Mouse (Mus musculus) liver, adult 2 months (tissue): ENCODE results near the gene Gpr158. TPM values are rescaled to one million over a fixed set of nuclear protein-coding genes. Genes with fewer than 3 reads are reported as not detected.

Experiments
- DNase-seq: peaks from one replicate; pipeline ENCODE4 v3.0.0-alpha.2; 2011; ENCODE audit warnings: low read depth, low spot score; ENCODE audit errors: extremely low read depth
- H3K27ac ChIP-seq: fragments of 200-500 bp; replicated peaks from 2 replicates; pipeline ENCODE4 v1.5.1; 2012; ENCODE audit warnings: low read depth, mild to moderate bottlenecking, control low read depth, inconsistent platforms, low read length; ENCODE audit not compliant: insufficient read depth
- H3K27me3 ChIP-seq: fragments of 200-500 bp; 2 replicates; pipeline ENCODE4 v1.6.1; 2012; ENCODE audit warnings: mild to moderate bottlenecking, moderate library complexity, low read length, inconsistent platforms; ENCODE audit not compliant: control insufficient read depth, insufficient read depth
- H3K36me3 ChIP-seq: fragments of 200-500 bp; 2 replicates; pipeline ENCODE4 v1.6.1; 2012; ENCODE audit warnings: low read length, inconsistent platforms; ENCODE audit not compliant: control insufficient read depth, insufficient read depth
- H3K4me1 ChIP-seq: fragments of 200-500 bp; 2 replicates; pipeline ENCODE4 v1.6.1; 2011; ENCODE audit warnings: low read length; ENCODE audit not compliant: control insufficient read depth, insufficient read depth
- H3K4me3 ChIP-seq: fragments of 200-500 bp; 2 replicates; pipeline ENCODE4 v1.5.1; 2011; ENCODE audit warnings: low read depth, mild to moderate bottlenecking, control low read depth, low read length, moderate library complexity; ENCODE audit not compliant: insufficient read depth
- H3K79me2 ChIP-seq: fragments of 200-500 bp; 2 replicates; pipeline ENCODE4 v1.6.1; 2012; ENCODE audit warnings: inconsistent platforms, mild to moderate bottlenecking, low read length, moderate library complexity; ENCODE audit not compliant: control insufficient read depth, insufficient read depth
- H3K9ac ChIP-seq: fragments of 200-500 bp; 2 replicates; pipeline ENCODE4 v1.6.1; 2012; ENCODE audit warnings: low read depth, mild to moderate bottlenecking, control low read depth, inconsistent platforms, low read length
- CTCF ChIP-seq: fragments of 200-500 bp; IDR thresholded peaks from 2 replicates; pipeline ENCODE4 v1.5.1; 2011; ENCODE audit warnings: low read depth, low read length, control low read depth
- POLR2A ChIP-seq: fragments of 200-500 bp; IDR thresholded peaks from 2 replicates; pipeline ENCODE4 v1.6.1; 2011; ENCODE audit warnings: low read length, control low read depth; ENCODE audit not compliant: insufficient read depth; ENCODE audit errors: extremely low read depth
- WGBS: fragments of 180-500 bp; shearing (Covaris S2); methylation state at CpG from one replicate; pipeline ENCODE4 v1.1.7; 2018; 5-methylcytosine and 5-hydroxymethylcytosine counted together
- polyA plus RNA-seq: library from polyadenylated mRNA; depleted of rRNA; stranded (reverse); fragments of >200 nt; gene quantifications from 2 replicates; pipeline ENCODE4 v1.2.3, GENCODE M21; 2012
- total RNA-seq: library from RNA; depleted of rRNA; stranded (reverse); fragments of >200 nt; gene quantifications from 2 replicates; pipeline ENCODE4 v1.2.3, GENCODE M21; 2014

The Gpr158 gene
- total and polyA plus RNA-seq, 2 experiments, result not detected

DNA sequence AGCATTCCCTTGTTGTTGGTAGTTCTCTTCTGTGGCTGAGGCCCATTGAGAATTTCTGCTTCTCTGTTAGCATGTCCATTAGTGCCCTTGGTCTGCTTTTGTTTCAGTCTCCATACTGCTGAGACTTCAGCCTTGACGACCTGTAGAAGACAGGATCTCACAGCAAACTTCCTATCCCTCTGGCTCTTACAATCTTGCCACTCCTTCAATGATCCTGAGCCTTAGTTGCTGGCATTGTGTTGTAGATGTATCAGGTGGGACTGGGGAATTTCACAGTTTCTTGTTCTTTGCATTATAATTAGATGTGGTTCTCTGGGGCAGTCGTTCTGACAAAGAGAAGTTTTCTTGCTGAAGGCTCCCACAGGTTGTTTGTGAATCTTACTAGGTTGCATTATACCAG lies 25.4 kb downstream of the Gpr158 start:
- Histone ChIP-seq H3K79me2 (no peaks in the 10 kb centered on the region), H3K27ac (no peak overlapping the region), H3K9ac (no peak overlapping the region), H3K4me1 (no peaks in the 10 kb centered on the region), H3K27me3 (no peaks in the 10 kb centered on the region), H3K4me3 (no peak overlapping the region), H3K36me3 (no peaks in the 10 kb centered on the region)
- DNase-seq, result no peak
- TF ChIP-seq CTCF (no peak), POLR2A (no peak)
- 16% methylated on average over 2 of the region's 2 CpGs for WGBS

DNA sequence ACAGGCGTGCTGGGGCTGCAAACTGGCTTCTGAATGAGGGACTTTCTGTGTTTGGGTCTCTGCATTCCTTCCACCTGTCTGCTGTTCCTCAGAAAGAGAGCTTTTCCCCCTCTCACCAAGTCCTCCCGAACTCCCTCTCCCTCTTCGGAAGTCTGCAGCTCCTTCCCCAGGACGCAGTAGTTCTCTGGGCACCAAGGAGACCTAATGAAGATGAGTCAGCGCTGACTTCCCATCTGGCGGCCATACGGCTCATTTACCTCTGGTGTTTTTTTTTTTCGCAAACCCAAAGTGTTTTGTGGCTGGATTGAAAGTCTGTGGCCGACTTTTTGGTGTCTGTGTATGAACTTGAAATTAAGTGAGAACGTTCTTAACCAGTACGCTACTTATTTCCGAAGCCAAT lies 30.0 kb downstream of the Gpr158 start:
- no peaks in the 10 kb centered on the region for H3K4me1 ChIP-seq
- H3K27ac ChIP-seq, result no peak overlapping the region
- TF ChIP-seq CTCF (no peak), POLR2A (no peak)
- H3K27me3 ChIP-seq, result no peaks in the 10 kb centered on the region
- no peak for DNase-seq
- H3K9ac ChIP-seq, result no peak overlapping the region
- no peak overlapping the region for H3K4me3 ChIP-seq
- 86% methylated on average over 12 of the region's 12 CpGs for WGBS
- H3K36me3 ChIP-seq, result no peaks in the 10 kb centered on the region
- no peaks in the 10 kb centered on the region for H3K79me2 ChIP-seq

DNA sequence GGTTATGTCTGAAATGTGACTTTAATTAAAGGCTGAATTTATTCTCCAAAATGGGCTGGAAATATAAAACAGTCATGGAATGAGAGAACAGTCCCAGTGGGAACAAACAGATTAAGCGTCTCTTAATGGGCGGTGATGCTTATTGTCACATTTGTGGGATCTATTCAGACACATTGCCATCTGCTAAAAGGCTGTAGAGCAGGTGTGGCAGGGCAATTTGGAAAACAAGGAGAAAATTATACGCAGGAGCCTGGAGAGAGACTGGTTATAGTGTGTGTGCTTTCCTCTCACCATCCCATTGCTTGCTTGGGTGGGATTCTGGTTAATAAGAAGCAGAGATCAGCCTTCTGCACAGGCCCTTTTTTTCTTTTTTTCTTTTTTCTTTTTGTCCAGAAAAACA lies 32.3 kb downstream of the Gpr158 start:
- WGBS, result 90% methylated on average over 3 of the region's 3 CpGs
- no peak for TF ChIP-seq CTCF
- no peak for TF ChIP-seq POLR2A
- no peak for DNase-seq
- Histone ChIP-seq H3K36me3 (no peaks in the 10 kb centered on the region), H3K27ac (no peak overlapping the region), H3K9ac (no peak overlapping the region), H3K4me3 (no peak overlapping the region), H3K79me2 (no peaks in the 10 kb centered on the region), H3K27me3 (no peaks in the 10 kb centered on the region), H3K4me1 (no peaks in the 10 kb centered on the region)

DNA sequence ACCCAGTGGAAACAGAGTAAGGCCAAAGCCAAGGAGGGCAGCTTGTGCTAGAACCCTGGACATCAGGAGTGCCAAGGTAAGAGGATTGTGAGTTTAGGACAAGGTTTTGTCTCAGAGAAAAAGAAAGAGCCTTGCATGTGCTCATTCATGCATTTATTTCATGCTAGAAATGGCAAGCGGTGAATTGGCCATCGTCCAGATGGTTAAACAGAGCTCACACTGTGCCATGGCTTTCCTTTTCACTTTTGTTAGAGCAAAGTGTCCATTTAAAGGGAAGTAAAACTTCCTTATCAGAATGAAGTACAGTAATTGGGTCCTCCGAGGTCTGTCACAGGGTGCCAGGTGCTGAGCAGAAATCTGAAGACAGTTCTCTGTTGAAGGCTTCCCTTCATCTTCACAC lies 38.3 kb downstream of the Gpr158 start:
- Histone ChIP-seq H3K4me1 (no peaks in the 10 kb centered on the region), H3K36me3 (no peaks in the 10 kb centered on the region), H3K4me3 (no peak overlapping the region), H3K79me2 (no peaks in the 10 kb centered on the region), H3K27ac (no peak overlapping the region), H3K9ac (no peak overlapping the region), H3K27me3 (no peaks in the 10 kb centered on the region)
- TF ChIP-seq CTCF (no peak), POLR2A (no peak)
- no peak for DNase-seq
- 88% methylated on average over 3 of the region's 3 CpGs for WGBS

DNA sequence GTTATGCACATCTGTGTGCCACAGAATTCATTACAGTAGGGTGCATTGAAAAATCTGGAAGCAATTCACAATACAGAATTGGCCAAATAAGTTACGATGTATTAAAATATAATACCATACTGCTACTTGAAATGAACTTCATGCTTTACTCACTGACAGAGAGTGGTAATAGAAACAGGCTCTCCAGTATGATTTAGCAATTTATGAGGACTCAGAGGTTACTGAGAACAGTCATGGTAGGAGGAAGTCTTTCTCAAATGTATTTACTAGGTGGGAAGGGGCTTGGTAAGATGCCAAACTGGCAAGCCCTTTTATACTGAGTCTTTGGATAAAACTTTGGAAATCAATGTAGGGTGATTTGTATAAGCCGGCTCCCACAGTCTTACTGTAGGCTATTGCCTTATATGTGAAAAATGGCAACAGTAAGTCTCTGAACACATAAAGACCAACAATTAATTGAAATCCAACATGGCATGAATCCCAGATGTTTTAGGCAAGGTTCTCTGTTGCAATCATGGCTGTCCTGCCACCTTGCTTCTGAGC lies 40.2 kb downstream of the Gpr158 start:
- Histone ChIP-seq H3K27ac (no peak overlapping the region), H3K27me3 (no peaks in the 10 kb centered on the region), H3K4me1 (no peaks in the 10 kb centered on the region), H3K4me3 (no peak overlapping the region), H3K36me3 (no peaks in the 10 kb centered on the region), H3K79me2 (no peaks in the 10 kb centered on the region), H3K9ac (no peak overlapping the region)
- 95% methylated on average over 2 of the region's 2 CpGs for WGBS
- no peak for DNase-seq
- TF ChIP-seq POLR2A (no peak), CTCF (no peak)

DNA sequence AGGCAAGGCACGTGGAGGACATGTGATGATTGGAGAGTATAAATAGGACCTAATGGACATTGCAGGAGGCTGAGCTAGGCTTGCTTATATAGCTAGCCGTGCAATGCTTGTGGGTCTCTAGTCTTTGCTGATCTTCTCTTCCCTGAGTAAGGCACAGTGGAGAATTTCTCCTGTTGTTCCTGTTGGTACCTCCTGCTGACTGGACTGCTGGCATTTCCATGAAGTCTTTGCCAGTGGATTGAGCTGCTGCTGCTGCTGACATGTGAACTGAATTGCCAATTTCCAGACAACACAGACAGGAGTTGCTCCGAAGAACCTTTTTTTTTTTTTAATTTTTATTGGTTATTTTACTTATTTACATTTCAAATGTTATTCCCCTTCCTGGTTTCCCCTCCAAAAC lies 41.5 kb downstream of the Gpr158 start:
- 76% methylated on average over 3 of the region's 3 CpGs for WGBS
- Histone ChIP-seq H3K36me3 (no peaks in the 10 kb centered on the region), H3K79me2 (no peaks in the 10 kb centered on the region), H3K27me3 (no peaks in the 10 kb centered on the region), H3K4me3 (no peak overlapping the region), H3K27ac (no peak overlapping the region), H3K4me1 (no peaks in the 10 kb centered on the region), H3K9ac (no peak overlapping the region)
- no peak for DNase-seq
- TF ChIP-seq POLR2A (no peak), CTCF (no peak)
